ENCODE assay signal across 23 mouse cellular contexts in the genomic region with DNA sequence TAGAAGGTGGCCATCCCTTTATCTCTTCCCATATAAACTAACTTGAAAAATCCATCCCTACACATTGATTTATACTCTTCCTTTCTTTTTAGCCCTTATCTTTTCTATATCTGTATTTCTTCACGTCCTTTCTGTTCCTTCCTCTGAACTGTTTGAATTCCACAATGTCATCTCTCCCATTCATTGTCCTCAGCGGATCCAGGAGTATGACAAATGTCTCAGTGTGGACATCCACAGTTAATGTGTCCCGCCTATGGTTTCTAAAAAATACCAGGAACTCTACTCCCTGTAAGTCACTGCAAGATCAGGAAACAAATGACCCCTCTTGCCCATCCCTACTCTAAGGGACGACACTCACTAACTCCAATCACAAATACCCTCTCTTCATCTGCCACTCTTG. TPM values are rescaled to one million over a fixed set of nuclear protein-coding genes. Genes with fewer than 3 reads are reported as not detected.
"Had no signal": no experiment of that assay in that cellular context is flagged by ENCODE, and none has a peak within 500 bp of the region (broad histone marks: within the 10 kb centered on the region; RNA-seq: fewer than 3 reads in every experiment).

No protein-coding gene starts in this region.

- H3K9me3 ChIP-seq: limb, embryonic 15.5 days; liver, embryonic 15.5 days; midbrain, embryonic 12.5 days; midbrain, embryonic 15.5 days; neural tube, embryonic 13.5 days; stomach, embryonic 15.5 days had no signal

- H3K27ac ChIP-seq: hindbrain, postnatal 0 days; limb, embryonic 12.5 days; limb, embryonic 15.5 days; midbrain, embryonic 12.5 days; midbrain, embryonic 15.5 days; neural tube, embryonic 13.5 days; stomach, embryonic 15.5 days had no signal

- DNase-seq: kidney, adult 8-10 months; kidney, postnatal 10 days; kidney, postnatal 4 days; left cerebral cortex, postnatal 4 days; lung, embryonic 14.5 days; lung, postnatal 14 days; retina, postnatal 1 day; right cerebral cortex, postnatal 25 days; spleen, adult 18-20 months; thymus, postnatal 25 days had no signal

- H3K27me3 ChIP-seq: limb, embryonic 12.5 days; limb, embryonic 15.5 days; liver, embryonic 12.5 days; liver, embryonic 15.5 days; midbrain, embryonic 12.5 days; midbrain, embryonic 15.5 days; neural tube, embryonic 13.5 days; stomach, embryonic 15.5 days had no signal

- H3K4me2 ChIP-seq: limb, embryonic 12.5 days; limb, embryonic 15.5 days; liver, embryonic 12.5 days; liver, embryonic 15.5 days; lung, embryonic 14.5 days; midbrain, embryonic 12.5 days; midbrain, embryonic 15.5 days; neural tube, embryonic 13.5 days; stomach, embryonic 15.5 days had no signal

- H3K9ac ChIP-seq: limb, embryonic 12.5 days; limb, embryonic 15.5 days; liver, embryonic 12.5 days; liver, embryonic 15.5 days; lung, embryonic 14.5 days; midbrain, embryonic 12.5 days; midbrain, embryonic 15.5 days; neural tube, embryonic 13.5 days; stomach, embryonic 15.5 days had no signal

- H3K4me1 ChIP-seq: midbrain, embryonic 15.5 days had no signal

- H3K4me3 ChIP-seq: limb, embryonic 12.5 days; limb, embryonic 15.5 days; liver, embryonic 12.5 days; liver, embryonic 15.5 days; midbrain, embryonic 12.5 days; midbrain, embryonic 15.5 days; myocyte; neural tube, embryonic 13.5 days; stomach, embryonic 15.5 days had no signal

- ATAC-seq: hindbrain, postnatal 0 days; inflammation-experienced regulatory T-cells, adult 6 months; intestine, embryonic 16.5 days; liver, embryonic 12.5 days; midbrain, embryonic 15.5 days had no signal

RNA-seq across cellular contexts. Expression of gene Gm21970, which starts 7.3 kb away (rescaled TPM):
- polyA plus RNA-seq: hindbrain, postnatal 0 days; intestine, embryonic 16.5 days; limb, embryonic 12.5 days; limb, embryonic 15.5 days; liver, embryonic 12.5 days; midbrain, embryonic 12.5 days; midbrain, embryonic 15.5 days; myocyte; neural tube, embryonic 13.5 days; stomach, embryonic 15.5 days; thymus, postnatal 0 days had no signal
